Mouse (Mus musculus) layer of hippocampus, adult 18-20 months (tissue): ENCODE results near the gene Gse1. TPM values are rescaled to one million over a fixed set of nuclear protein-coding genes. Genes with fewer than 3 reads are reported as not detected.
"Not testable (repeated sequence)": the region's sequence is repeated elsewhere in the genome, so short reads cannot be mapped to it uniquely, and the experiment has no call there.

ENCODE experiments used
- DNase-seq, 2 experiments: peaks; one replicate each; pipeline ENCODE4 v3.0.0; 2022; ENCODE audit warnings: low spot score in 2 of 2
- total RNA-seq, 2 experiments: library from RNA; stranded (reverse); gene quantifications; 2 replicates each; pipeline ENCODE4 v1.2.3; 2021

Gene Gse1
- total RNA-seq, 2 experiments from 2014 or later, result 142 to 146 TPM

- DNase-seq, result peak in 1 of 2 experiments; percentile 85
These were observed 91.2 kb downstream of the Gse1 start for GRCm38 (mm10) chr8:120319449-120319848.

GRCm38 (mm10) chr8:120320146-120320545 lies 91.9 kb downstream of the Gse1 start:
- no peak for DNase-seq

- DNase-seq, result no peak
These were observed 93.5 kb downstream of the Gse1 start for GRCm38 (mm10) chr8:120321724-120322123.

- DNase-seq, result peak in 1 of 2 experiments; percentile 78
These were observed 94.7 kb downstream of the Gse1 start for GRCm38 (mm10) chr8:120322956-120323448.

- no peak for DNase-seq
These were observed 96.3 kb downstream of the Gse1 start for GRCm38 (mm10) chr8:120324555-120324954.

GRCm38 (mm10) chr8:120325172-120325767 lies 97.0 kb downstream of the Gse1 start:
- no peak for DNase-seq

- no peak for DNase-seq
These were observed 98.9 kb downstream of the Gse1 start for GRCm38 (mm10) chr8:120327131-120327554.

- no peak for DNase-seq
These were observed 100.2 kb downstream of the Gse1 start for GRCm38 (mm10) chr8:120328361-120329022.

GRCm38 (mm10) chr8:120329030-120329748 lies 100.9 kb downstream of the Gse1 start:
- peak in 1 of 2 experiments; percentile 56 for DNase-seq

GRCm38 (mm10) chr8:120331027-120331426 lies 102.8 kb downstream of the Gse1 start:
- no peak for DNase-seq

GRCm38 (mm10) chr8:120332379-120333229 lies 104.3 kb downstream of the Gse1 start:
- no peak for DNase-seq

- no peak for DNase-seq
These were observed 105.4 kb downstream of the Gse1 start for GRCm38 (mm10) chr8:120333681-120334080.

- DNase-seq, result not testable (repeated sequence)
These were observed 106.0 kb downstream of the Gse1 start for GRCm38 (mm10) chr8:120334261-120334660.

- peak in 1 of 2 experiments; percentile 51 for DNase-seq
These were observed 106.6 kb downstream of the Gse1 start for GRCm38 (mm10) chr8:120334878-120335261.

- DNase-seq, result no peak
These were observed 107.2 kb downstream of the Gse1 start for GRCm38 (mm10) chr8:120335262-120336086.

GRCm38 (mm10) chr8:120336087-120336380 lies 107.8 kb downstream of the Gse1 start:
- no peak for DNase-seq

- DNase-seq, result no peak
These were observed 108.8 kb downstream of the Gse1 start for GRCm38 (mm10) chr8:120336909-120337555.

- DNase-seq, result no peak
These were observed 109.4 kb downstream of the Gse1 start for GRCm38 (mm10) chr8:120337627-120338026.

- DNase-seq, result no peak
These were observed 110.4 kb downstream of the Gse1 start for GRCm38 (mm10) chr8:120338678-120339077.

- no peak for DNase-seq
These were observed 111.5 kb downstream of the Gse1 start for GRCm38 (mm10) chr8:120339743-120340142.
